Mouse (Mus musculus): ENCODE data around the gene Pop4. TPM values are rescaled to one million over a fixed set of nuclear protein-coding genes. Genes with fewer than 3 reads are reported as not detected.

Gene Pop4
- polyA plus RNA-seq, 1 experiment from 2014 or later = 38.0 TPM

DNA sequence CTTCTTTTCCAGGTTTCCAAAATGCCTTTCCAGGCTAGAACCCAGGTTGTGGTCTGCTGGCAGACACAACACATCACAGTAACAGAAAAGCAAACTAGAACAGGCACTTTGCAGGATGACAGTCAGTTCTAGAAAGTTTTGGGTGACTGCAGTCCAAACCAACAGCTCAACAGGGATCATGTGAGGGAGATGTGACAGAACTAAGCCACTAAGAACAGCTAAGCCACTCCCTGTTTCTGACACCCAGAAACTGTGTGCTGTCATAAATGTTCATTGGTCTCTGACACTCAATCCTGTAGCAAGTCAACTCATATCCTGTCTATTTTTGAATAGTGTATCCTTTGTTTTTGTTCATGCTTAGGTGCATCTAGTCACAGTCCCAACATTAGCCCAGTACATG lies 34.1 kb downstream of the Pop4 start:
- Histone ChIP-seq H3K9ac (no peak overlapping the region), H3K36me3 (no peaks in the 10 kb centered on the region), H3K4me1 (no peaks in the 10 kb centered on the region), H3K4me3 (replicated peaks) (no peak overlapping the region), H3K9me3 (no peaks in the 10 kb centered on the region), H3K27ac (no peak overlapping the region), H3K27me3 (replicated peaks) (no peaks in the 10 kb centered on the region), H3K4me2 (no peak overlapping the region)
- ATAC-seq (ENCODE audit: insufficient read depth, low FRiP score, low read depth) = no peak

DNA sequence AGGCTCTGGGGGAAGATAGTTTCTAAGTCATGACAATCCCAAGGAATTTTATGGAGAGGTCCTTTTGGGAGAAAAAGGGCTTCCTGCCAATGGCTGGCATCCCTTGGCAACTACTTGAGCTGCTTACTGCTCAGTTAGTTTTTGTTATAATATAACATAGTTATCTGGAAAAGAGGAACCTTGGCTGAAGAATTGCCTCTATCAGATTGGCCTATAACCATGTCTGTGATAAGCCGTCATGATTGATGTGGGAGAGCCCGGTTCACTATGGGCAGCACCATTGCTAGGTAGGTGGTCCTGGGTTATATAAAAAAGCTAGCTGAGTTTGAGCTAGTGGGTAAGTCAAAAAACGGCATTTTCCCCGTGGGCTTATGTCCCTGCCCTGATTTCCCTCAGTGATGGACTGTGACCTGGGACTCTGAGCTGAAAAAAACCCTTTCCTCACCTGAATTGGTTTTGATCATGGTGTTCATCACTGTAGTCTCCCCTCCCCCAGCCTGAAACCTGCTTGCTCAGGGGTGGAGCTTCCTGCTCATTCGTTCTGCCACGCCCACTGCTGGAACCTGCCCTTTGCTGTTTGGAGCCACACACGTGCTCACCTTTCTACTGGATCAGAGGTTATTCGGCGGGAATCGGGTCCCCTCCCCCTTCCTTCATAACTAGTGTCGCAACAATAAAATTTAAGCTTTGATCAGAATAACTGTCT lies 34.7 kb downstream of the Pop4 start:
- H3K27ac ChIP-seq = no peak overlapping the region
- H3K27me3 ChIP-seq (replicated peaks) = no peaks in the 10 kb centered on the region
- 33% methylated on average over 11 of the region's 11 CpGs for WGBS
- H3K9me3 ChIP-seq = no peaks in the 10 kb centered on the region
- no peaks in the 10 kb centered on the region for H3K36me3 ChIP-seq
- no peak overlapping the region for H3K4me3 ChIP-seq (replicated peaks)
- no peak overlapping the region for H3K4me2 ChIP-seq
- ATAC-seq (ENCODE audit: insufficient read depth, low FRiP score, low read depth) = no peak
- no peaks in the 10 kb centered on the region for H3K4me1 ChIP-seq
- H3K9ac ChIP-seq = no peak overlapping the region

- no peaks in the 10 kb centered on the region for H3K36me3 ChIP-seq
- no peak for ATAC-seq (ENCODE audit: insufficient read depth, low FRiP score, low read depth)
- no peak overlapping the region for H3K27ac ChIP-seq
- no peaks in the 10 kb centered on the region for H3K9me3 ChIP-seq
- no peak overlapping the region for H3K9ac ChIP-seq
- WGBS = 23% methylated on average over 8 of the region's 8 CpGs
- no peak overlapping the region for H3K4me2 ChIP-seq
- peaks cover 6% of the 10 kb centered on the region; the same call in 1 of the 2 replicates for H3K4me1 ChIP-seq
- H3K4me3 ChIP-seq (replicated peaks) = no peak overlapping the region
- H3K27me3 ChIP-seq (replicated peaks) = no peaks in the 10 kb centered on the region
These were observed 40.9 kb downstream of the Pop4 start for GRCm38 (mm10) chr7:38230285-38230684.

- no peaks in the 10 kb centered on the region for H3K36me3 ChIP-seq
- 21% methylated on average over 8 of the region's 8 CpGs for WGBS
- H3K9ac ChIP-seq = no peak overlapping the region
- peak overlapping the region; percentile 86 for H3K4me2 ChIP-seq
- no peak for ATAC-seq (ENCODE audit: insufficient read depth, low FRiP score, low read depth)
- H3K27me3 ChIP-seq (replicated peaks) = no peaks in the 10 kb centered on the region
- H3K4me1 ChIP-seq = peaks cover 6% of the 10 kb centered on the region; the same call in 1 of the 2 replicates
- H3K9me3 ChIP-seq = no peaks in the 10 kb centered on the region
- no peak overlapping the region for H3K27ac ChIP-seq
- peak overlapping the region; percentile 73 for H3K4me3 ChIP-seq (replicated peaks)
These were observed 42.9 kb downstream of the Pop4 start for GRCm38 (mm10) chr7:38228329-38228728.

DNA sequence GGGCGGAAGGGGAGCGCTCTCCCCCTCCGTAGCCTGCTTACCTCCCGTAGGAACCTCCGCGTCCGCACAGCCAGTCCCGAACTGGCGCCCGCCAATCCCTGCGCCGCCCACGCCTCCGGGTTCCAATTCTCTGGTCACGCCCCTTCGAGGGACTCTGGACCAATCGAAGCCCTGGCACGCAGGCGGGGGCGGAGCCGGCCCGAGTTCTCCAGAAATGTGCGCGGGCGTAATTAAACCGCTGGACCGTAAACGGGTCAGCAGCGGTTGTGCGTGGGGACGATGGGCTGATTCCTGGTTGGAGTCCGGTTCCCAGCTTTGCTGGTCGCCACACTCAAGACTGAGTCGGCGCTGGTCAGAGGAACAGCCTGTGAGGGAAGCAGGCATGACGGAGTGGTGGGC lies 43.3 kb downstream of the Pop4 start, which contains the start of gene Plekhf1:
TSS of gene Plekhf1 (minus strand) at position 117 of the 399 bp plus-strand sequence.
- H3K27ac ChIP-seq = peak within 1 kb of the TSS; percentile 79
- peak within 1 kb of the TSS; percentile 73 for H3K4me3 ChIP-seq (replicated peaks)
- H3K9me3 ChIP-seq = no peaks in the 10 kb centered on the region
- peaks cover 6% of the 10 kb centered on the region; the same call in 1 of the 2 replicates for H3K4me1 ChIP-seq
- peak; percentile 91 for ATAC-seq (ENCODE audit: insufficient read depth, low FRiP score, low read depth)
- H3K4me2 ChIP-seq = peak within 1 kb of the TSS; percentile 86
- H3K27me3 ChIP-seq (replicated peaks) = no peaks in the 10 kb centered on the region
- H3K9ac ChIP-seq = peak within 1 kb of the TSS; percentile 49
- under 1% methylated on average over 36 of the region's 36 CpGs for WGBS
- no peaks in the 10 kb centered on the region for H3K36me3 ChIP-seq

DNA sequence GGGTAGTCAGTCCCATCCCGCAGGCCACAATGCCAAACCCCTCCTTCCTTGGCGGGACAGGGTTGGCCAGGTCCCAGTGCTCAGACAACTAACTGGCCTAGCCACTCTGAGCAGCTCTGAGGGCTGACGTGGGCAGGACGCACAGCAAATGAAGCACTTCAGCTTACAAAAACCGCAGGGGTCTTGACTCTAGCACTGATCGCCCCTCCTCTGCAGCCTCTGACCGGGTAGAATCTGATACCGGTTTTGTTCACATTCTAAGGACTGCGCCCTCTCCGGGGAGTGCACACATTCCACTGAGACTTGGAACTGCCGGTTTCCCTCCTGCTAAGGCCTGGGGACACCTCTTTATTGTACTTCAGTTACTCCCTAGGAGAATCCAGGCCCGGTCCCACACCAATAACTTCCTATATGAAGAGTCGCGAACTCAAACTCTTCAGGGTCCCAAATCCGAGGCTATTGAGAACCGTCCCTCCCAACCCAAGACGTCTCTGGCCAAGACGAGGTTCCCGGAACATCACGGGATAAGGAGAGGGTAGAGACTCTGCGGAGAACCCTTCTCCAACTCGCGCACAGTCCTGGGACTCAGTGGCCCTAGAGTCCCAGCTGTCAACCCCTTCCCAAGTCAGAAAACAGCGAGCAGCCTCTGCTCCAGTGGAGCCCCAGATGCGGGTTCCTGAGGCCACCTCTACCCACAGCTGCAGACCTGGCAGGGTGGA lies 43.9 kb downstream of the Pop4 start:
- H3K4me1 ChIP-seq = peaks cover 6% of the 10 kb centered on the region; the same call in 1 of the 2 replicates
- peak overlapping the region; percentile 79 for H3K27ac ChIP-seq
- H3K36me3 ChIP-seq = no peaks in the 10 kb centered on the region
- peak overlapping the region; percentile 49 for H3K9ac ChIP-seq
- no peaks in the 10 kb centered on the region for H3K27me3 ChIP-seq (replicated peaks)
- no peaks in the 10 kb centered on the region for H3K9me3 ChIP-seq
- H3K4me2 ChIP-seq = peak overlapping the region; percentile 86
- WGBS = under 1% methylated on average over 25 of the region's 25 CpGs
- H3K4me3 ChIP-seq (replicated peaks) = peak overlapping the region; percentile 73
- ATAC-seq (ENCODE audit: insufficient read depth, low FRiP score, low read depth) = peak; percentile 63

GRCm38 (mm10) chr7:38226226-38226625 lies 45.0 kb downstream of the Pop4 start:
- H3K27me3 ChIP-seq (replicated peaks) = no peaks in the 10 kb centered on the region
- peaks cover 6% of the 10 kb centered on the region; the same call in 1 of the 2 replicates for H3K4me1 ChIP-seq
- no peak overlapping the region for H3K9ac ChIP-seq
- H3K4me3 ChIP-seq (replicated peaks) = peak overlapping the region; percentile 1; the same call in 1 of the 2 replicates
- H3K9me3 ChIP-seq = no peaks in the 10 kb centered on the region
- 76% methylated on average over 2 of the region's 2 CpGs for WGBS
- no peak overlapping the region for H3K27ac ChIP-seq
- H3K36me3 ChIP-seq = no peaks in the 10 kb centered on the region
- H3K4me2 ChIP-seq = peak overlapping the region; percentile 86; the same call in 1 of the 2 replicates
- ATAC-seq (ENCODE audit: insufficient read depth, low FRiP score, low read depth) = no peak

- Histone ChIP-seq H3K36me3 (no peaks in the 10 kb centered on the region; the same call in 1 of the 2 replicates), H3K4me3 (replicated peaks) (no peak overlapping the region), H3K9me3 (no peaks in the 10 kb centered on the region), H3K9ac (no peak overlapping the region), H3K27ac (no peak overlapping the region), H3K4me2 (no peak overlapping the region), H3K4me1 (peaks cover 6% of the 10 kb centered on the region; the same call in 1 of the 2 replicates), H3K27me3 (replicated peaks) (no peaks in the 10 kb centered on the region)
- WGBS = 78% methylated on average over 13 of the region's 13 CpGs
- ATAC-seq (ENCODE audit: insufficient read depth, low FRiP score, low read depth) = no peak
These were observed 46.5 kb downstream of the Pop4 start for GRCm38 (mm10) chr7:38224577-38225369.

DNA sequence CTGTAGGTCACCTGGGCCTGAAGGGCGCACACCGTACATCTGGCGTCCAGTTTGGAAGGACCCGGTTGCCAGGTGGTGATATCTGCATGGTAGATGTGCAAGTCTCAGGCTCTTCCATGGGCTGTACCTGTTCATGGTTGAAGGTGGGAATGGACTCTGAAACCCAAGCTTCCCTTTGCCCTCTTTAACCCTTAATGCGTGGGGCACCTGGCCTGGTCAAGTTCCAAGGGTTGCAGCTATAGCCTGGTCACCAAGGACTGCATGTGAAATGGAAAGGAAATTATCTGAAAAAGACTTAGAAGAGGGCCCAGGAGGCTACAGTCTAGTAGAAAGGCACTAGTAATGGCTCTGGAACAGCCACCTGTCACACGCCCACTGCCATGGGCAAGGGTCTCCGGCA lies 50.4 kb downstream of the Pop4 start:
- H3K36me3 ChIP-seq = no peaks in the 10 kb centered on the region; the same call in 1 of the 2 replicates
- no peaks in the 10 kb centered on the region for H3K4me1 ChIP-seq
- H3K4me2 ChIP-seq = no peak overlapping the region
- H3K4me3 ChIP-seq (replicated peaks) = no peak overlapping the region
- H3K27ac ChIP-seq = no peak overlapping the region
- H3K27me3 ChIP-seq (replicated peaks) = no peaks in the 10 kb centered on the region
- H3K9me3 ChIP-seq = no peaks in the 10 kb centered on the region
- WGBS = 92% methylated on average over 7 of the region's 7 CpGs
- ATAC-seq (ENCODE audit: insufficient read depth, low FRiP score, low read depth) = no peak
- H3K9ac ChIP-seq = no peak overlapping the region

- H3K9ac ChIP-seq = no peak overlapping the region
- no peak overlapping the region for H3K4me3 ChIP-seq (replicated peaks)
- H3K9me3 ChIP-seq = no peaks in the 10 kb centered on the region
- no peak overlapping the region for H3K4me2 ChIP-seq
- H3K27me3 ChIP-seq (replicated peaks) = no peaks in the 10 kb centered on the region
- H3K27ac ChIP-seq = no peak overlapping the region
- ATAC-seq (ENCODE audit: insufficient read depth, low FRiP score, low read depth) = no peak
- no peaks in the 10 kb centered on the region for H3K4me1 ChIP-seq
- WGBS = 93% methylated on average over 4 of the region's 4 CpGs
- H3K36me3 ChIP-seq = no peaks in the 10 kb centered on the region; the same call in 1 of the 2 replicates
These were observed 51.7 kb downstream of the Pop4 start for GRCm38 (mm10) chr7:38219526-38219925.

DNA sequence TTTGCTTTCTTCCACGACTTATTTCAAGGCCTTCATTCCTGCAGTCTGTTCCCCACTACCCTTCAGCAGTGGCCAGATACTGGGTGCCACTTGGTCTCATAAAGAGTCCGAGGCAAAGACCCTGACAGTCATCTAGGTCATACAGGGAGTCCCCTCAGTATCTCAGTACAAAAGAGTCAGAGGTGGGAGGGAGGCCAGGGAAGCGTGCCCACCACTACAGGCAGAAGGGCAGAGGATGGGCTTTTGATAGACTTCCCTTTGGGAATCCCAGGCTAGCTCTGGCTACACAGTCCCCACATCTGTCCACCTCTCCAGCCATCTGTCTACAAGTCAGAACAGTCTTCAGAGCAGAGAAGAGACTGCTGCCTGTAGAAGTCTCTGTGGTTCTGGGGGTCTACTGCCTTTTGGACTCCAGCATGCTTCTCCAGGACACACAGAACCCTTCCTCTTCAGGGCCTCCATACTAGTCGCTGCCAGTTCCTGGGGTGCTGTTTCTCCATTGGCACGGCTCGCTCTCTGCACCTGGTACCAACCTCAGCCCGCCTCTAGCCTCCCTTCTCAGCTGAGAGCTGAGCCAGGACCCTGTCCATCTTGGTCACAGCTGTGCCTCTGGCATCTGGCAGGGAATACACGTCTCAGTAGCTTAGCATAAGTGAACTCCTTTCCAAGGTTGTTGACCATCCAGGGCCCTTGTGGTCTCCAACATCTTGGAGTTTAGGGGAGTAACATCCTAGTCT lies 52.4 kb downstream of the Pop4 start:
- Histone ChIP-seq H3K9me3 (no peaks in the 10 kb centered on the region), H3K4me2 (no peak overlapping the region), H3K27me3 (replicated peaks) (no peaks in the 10 kb centered on the region), H3K36me3 (no peaks in the 10 kb centered on the region; the same call in 1 of the 2 replicates), H3K4me3 (replicated peaks) (no peak overlapping the region), H3K4me1 (no peaks in the 10 kb centered on the region), H3K9ac (no peak overlapping the region), H3K27ac (no peak overlapping the region)
- 72% methylated on average over 8 of the region's 8 CpGs for WGBS
- no peak for ATAC-seq (ENCODE audit: insufficient read depth, low FRiP score, low read depth)

Measured in stomach, embryonic 15.5 days (tissue).